Mouse (Mus musculus) thymus, adult 2 months (tissue): ENCODE measurements around the gene Olfr874. TPM values are rescaled to one million over a fixed set of nuclear protein-coding genes. Genes with fewer than 3 reads are reported as not detected.

ENCODE experiments used
- DNase-seq: peaks from one replicate; pipeline ENCODE4 v3.0.0; 2021
- H3K27ac ChIP-seq: fragments of 200-500 bp; 2 replicates; pipeline ENCODE4 v1.5.1; 2012; ENCODE audit warnings: low read length, control low read depth; ENCODE audit not compliant: control insufficient read depth, insufficient read depth
- H3K27me3 ChIP-seq: fragments of 200-500 bp; 2 replicates; pipeline ENCODE4 v1.6.1; 2012; ENCODE audit warnings: mild to moderate bottlenecking, low read length, moderate library complexity, mixed read lengths; ENCODE audit not compliant: control insufficient read depth, insufficient read depth
- H3K36me3 ChIP-seq: fragments of 200-500 bp; 2 replicates; pipeline ENCODE4 v1.6.1; 2012; ENCODE audit warnings: mild to moderate bottlenecking, low read length, moderate library complexity; ENCODE audit not compliant: control insufficient read depth, insufficient read depth
- H3K4me1 ChIP-seq: fragments of 200-500 bp; replicated peaks from 2 replicates; pipeline ENCODE4 v1.6.1; 2012; ENCODE audit warnings: low read length; ENCODE audit not compliant: control insufficient read depth, insufficient read depth
- H3K4me3 ChIP-seq: fragments of 200-500 bp; 2 replicates; pipeline ENCODE4 v1.5.1; 2012; ENCODE audit warnings: mild to moderate bottlenecking, low read length, control low read depth, moderate library complexity; ENCODE audit not compliant: control insufficient read depth, insufficient read depth
- CTCF ChIP-seq: fragments of 200-500 bp; IDR thresholded peaks from 2 replicates; pipeline ENCODE4 v1.5.1; 2012; ENCODE audit warnings: mild to moderate bottlenecking, control low read depth, low read length, moderate library complexity, borderline replicate concordance; ENCODE audit not compliant: control insufficient read depth, poor library complexity, insufficient read depth; ENCODE audit errors: extremely low read depth
- POLR2A ChIP-seq: fragments of 200-500 bp; IDR thresholded peaks from 2 replicates; pipeline ENCODE4 v1.6.1; 2012; ENCODE audit warnings: mild to moderate bottlenecking, low read length, control low read depth, moderate library complexity; ENCODE audit not compliant: control insufficient read depth, poor library complexity, insufficient read depth; ENCODE audit errors: extremely low read depth
- WGBS: fragments of 180-500 bp; shearing (Covaris S2); methylation state at CpG from one replicate; pipeline ENCODE4 v1.1.7; 2018; 5-methylcytosine and 5-hydroxymethylcytosine counted together
- polyA plus RNA-seq: library from polyadenylated mRNA; depleted of rRNA; stranded (reverse); fragments of >200 nt; gene quantifications from 2 replicates; pipeline ENCODE4 v1.2.3, GENCODE M21; 2012; rRNA removed

Gene Olfr874
- not detected in 2 replicates for polyA plus RNA-seq

GRCm38 (mm10) chr9:37744806-37745205 is at the start of gene Olfr874:
TSS of gene Olfr874 (plus strand) at chr9:37745106.
- Histone ChIP-seq H3K4me3 (no peak within 1 kb of the TSS), H3K27me3 (no peaks in the 10 kb centered on the region), H3K27ac (no peak within 1 kb of the TSS), H3K4me1 (no peaks in the 10 kb centered on the region), H3K36me3 (no peaks in the 10 kb centered on the region)
- DNase-seq, result no peak
- no peak for TF ChIP-seq CTCF
- no peak for TF ChIP-seq POLR2A

GRCm38 (mm10) chr9:37716150-37716549 is 28.8 kb upstream of the Olfr874 start, which contains the start of gene Olfr160:
TSS of gene Olfr160 (minus strand) at chr9:37716250.
- WGBS, result 88% methylated on average over 1 of the region's 1 CpGs
- no peaks in the 10 kb centered on the region for H3K36me3 ChIP-seq
- TF ChIP-seq POLR2A, result no peak
- TF ChIP-seq CTCF, result no peak
- DNase-seq, result no peak
- H3K27me3 ChIP-seq, result no peaks in the 10 kb centered on the region
- H3K4me3 ChIP-seq, result no peak within 1 kb of the TSS
- H3K4me1 ChIP-seq, result no peaks in the 10 kb centered on the region
- H3K27ac ChIP-seq, result no peak within 1 kb of the TSS

GRCm38 (mm10) chr9:37734310-37734709 is 10.6 kb upstream of the Olfr874 start:
- H3K36me3 ChIP-seq, result no peaks in the 10 kb centered on the region
- WGBS, result 100% methylated on average over 1 of the region's 1 CpGs
- no peak overlapping the region for H3K27ac ChIP-seq
- H3K4me3 ChIP-seq, result no peak overlapping the region
- DNase-seq, result no peak
- H3K4me1 ChIP-seq, result no peaks in the 10 kb centered on the region
- no peaks in the 10 kb centered on the region for H3K27me3 ChIP-seq
- TF ChIP-seq POLR2A, result no peak

- 72% methylated on average over 7 of the region's 7 CpGs for WGBS
- Histone ChIP-seq H3K36me3 (no peaks in the 10 kb centered on the region), H3K4me3 (no peak overlapping the region)
These were observed 5.6 kb downstream of the Olfr874 start for GRCm38 (mm10) chr9:37750319-37751075.

GRCm38 (mm10) chr9:37751467-37751866 is 6.6 kb downstream of the Olfr874 start:
- no peak overlapping the region for H3K27ac ChIP-seq
- H3K36me3 ChIP-seq, result no peaks in the 10 kb centered on the region
- TF ChIP-seq POLR2A (no peak), CTCF (no peak)
- no peaks in the 10 kb centered on the region for H3K27me3 ChIP-seq
- 73% methylated on average over 2 of the region's 2 CpGs for WGBS
- no peak for DNase-seq
- H3K4me1 ChIP-seq, result no peaks in the 10 kb centered on the region
- H3K4me3 ChIP-seq, result no peak overlapping the region

More at GRCm38 (mm10) chr9:37750319-37751075, 5.6 kb downstream of the Olfr874 start:
- Histone ChIP-seq H3K27ac (no peak overlapping the region), H3K27me3 (no peaks in the 10 kb centered on the region), H3K4me1 (no peaks in the 10 kb centered on the region)
- TF ChIP-seq CTCF (no peak), POLR2A (no peak)
- DNase-seq, result no peak

GRCm38 (mm10) chr9:37752006-37752405 is 7.1 kb downstream of the Olfr874 start:
- Histone ChIP-seq H3K27me3 (no peaks in the 10 kb centered on the region), H3K4me1 (no peaks in the 10 kb centered on the region), H3K4me3 (no peak overlapping the region), H3K36me3 (no peaks in the 10 kb centered on the region), H3K27ac (no peak overlapping the region)
- DNase-seq, result no peak
- WGBS, result 82% methylated on average over 4 of the region's 4 CpGs
- no peak for TF ChIP-seq CTCF
- no peak for TF ChIP-seq POLR2A

- no peak overlapping the region for H3K4me3 ChIP-seq
- H3K4me1 ChIP-seq, result no peaks in the 10 kb centered on the region
- 95% methylated on average over 2 of the region's 2 CpGs for WGBS
- no peak for DNase-seq
- H3K27ac ChIP-seq, result no peak overlapping the region
- TF ChIP-seq CTCF (no peak), POLR2A (no peak)
- H3K36me3 ChIP-seq, result no peaks in the 10 kb centered on the region
- H3K27me3 ChIP-seq, result no peaks in the 10 kb centered on the region
These were observed 16.8 kb downstream of the Olfr874 start for GRCm38 (mm10) chr9:37761728-37762127.
